Mouse (Mus musculus) limb, embryonic 14.5 days (tissue): ENCODE data around the gene Cypt2. TPM values are rescaled to one million over a fixed set of nuclear protein-coding genes. Genes with fewer than 3 reads are reported as not detected.
"Not testable (repeated sequence)": the region's sequence is repeated elsewhere in the genome, so short reads cannot be mapped to it uniquely, and the experiment has no call there.

ENCODE experiments used
- ATAC-seq: fragments of 200-750 bp; cut with Nextera tagmentation; 2 replicates; pipeline ENCODE4 v1.8.0; 2017; ENCODE audit warnings: low read depth, moderate number of reproducible peaks, moderate TSS enrichment; ENCODE audit not compliant: low FRiP score
- DNase-seq: peaks from one replicate; pipeline ENCODE4 v3.0.0-alpha.2; 2015; ENCODE audit warnings: low spot score
- H3K27ac ChIP-seq: fragments of 300-500 bp; sonication (generic); replicated peaks from 2 replicates; pipeline ENCODE4 v1.5.1; 2014; ENCODE audit warnings: low read depth, mild to moderate bottlenecking, low read length, moderate library complexity, mixed read lengths
- H3K27me3 ChIP-seq: fragments of 300-500 bp; sonication (generic); 2 replicates; pipeline ENCODE4 v1.6.1; 2014; ENCODE audit warnings: low read length, mixed read lengths; ENCODE audit not compliant: control insufficient read depth, insufficient read depth
- H3K36me3 ChIP-seq: fragments of 300-500 bp; sonication (generic); 2 replicates; pipeline ENCODE4 v1.6.1; 2014; ENCODE audit warnings: mild to moderate bottlenecking, low read length, moderate library complexity, mixed read lengths; ENCODE audit not compliant: control insufficient read depth, insufficient read depth
- H3K4me1 ChIP-seq: fragments of 300-500 bp; sonication (generic); 2 replicates; pipeline ENCODE4 v1.6.1; 2014; ENCODE audit warnings: antibody characterized with exemption, low read length, mixed read lengths; ENCODE audit not compliant: control insufficient read depth, insufficient read depth
- H3K4me2 ChIP-seq: fragments of 300-500 bp; sonication (generic); replicated peaks from 2 replicates; pipeline ENCODE4 v1.6.1; 2014; ENCODE audit warnings: low read depth, mild to moderate bottlenecking, low read length, moderate library complexity; ENCODE audit not compliant: severe bottlenecking
- H3K4me3 ChIP-seq: fragments of 300-500 bp; sonication (generic); replicated peaks from 2 replicates; pipeline ENCODE4 v1.5.1; 2014; ENCODE audit warnings: low read length
- H3K9ac ChIP-seq: fragments of 300-500 bp; sonication (generic); 2 replicates; pipeline ENCODE4 v1.6.1; 2014; ENCODE audit warnings: mild to moderate bottlenecking, low read depth, low read length, moderate library complexity; ENCODE audit not compliant: severe bottlenecking
- H3K9me3 ChIP-seq: fragments of 300-500 bp; sonication (generic); 2 replicates; pipeline ENCODE4 v1.6.1; 2016; ENCODE audit warnings: low read length; ENCODE audit not compliant: control insufficient read depth
- POLR2A ChIP-seq: fragments of 200-500 bp; IDR thresholded peaks from 2 replicates; pipeline ENCODE4 v1.8.0; 2012; ENCODE audit warnings: inconsistent platforms, mild to moderate bottlenecking, moderate library complexity, borderline replicate concordance; ENCODE audit not compliant: insufficient read depth, insufficient read length; ENCODE audit errors: extremely low read depth
- WGBS: fragments of 180-500 bp; shearing (Covaris S2); extraction: QIAGEN DNeasy Blood & Tissue Kit; methylation state at CpG from one replicate; pipeline ENCODE4 v1.1.7; 2014; 5-methylcytosine and 5-hydroxymethylcytosine counted together
- polyA plus RNA-seq, 2 experiments: library from polyadenylated mRNA; depleted of rRNA in 1 of 2; stranded (reverse) in 1 of 2; unstranded in 1 of 2; fragments of >200 nt; fragmentation: Nextera tagmentation in 1 of 2; extraction: Ambion mirVana in 1 of 2; gene quantifications; 2 replicates each; pipeline versions ENCODE4 v1.2.1 to v1.2.3; 2012 to 2014

Cypt2 gene
- polyA plus RNA-seq (2012; rRNA removed): not detected in 2 replicates
- polyA plus RNA-seq (2014; fragmentation: Nextera tagmentation; extraction: Ambion mirVana): not detected in 2 replicates

DNA sequence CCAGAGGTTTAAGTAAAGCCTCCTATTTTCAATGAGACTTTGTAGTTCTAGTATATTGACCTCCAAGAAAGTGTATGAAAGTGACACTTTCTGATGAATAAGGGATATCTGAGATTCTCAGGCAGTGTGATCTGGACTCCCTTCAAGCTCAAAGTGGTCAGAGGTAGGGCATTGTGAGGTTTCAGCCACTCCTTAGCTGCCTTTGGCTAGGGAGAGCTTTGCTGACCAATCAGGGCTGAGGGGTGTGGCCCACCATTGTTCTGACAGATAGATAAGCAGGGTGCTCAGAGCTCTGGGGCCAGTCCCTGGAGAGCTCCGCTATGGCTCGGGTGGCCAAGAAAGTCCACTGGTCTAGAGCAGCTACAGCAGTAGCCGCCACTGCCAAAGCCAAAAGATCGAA is at the start of gene Cypt2:
TSS of gene Cypt2 (plus strand) at position 301 of the 400 bp plus-strand sequence.
- H3K4me3 ChIP-seq, DNase-seq, H3K27me3 ChIP-seq, H3K27ac ChIP-seq, ATAC-seq, H3K9ac ChIP-seq, H3K4me1 ChIP-seq, H3K9me3 ChIP-seq, H3K4me2 ChIP-seq, H3K36me3 ChIP-seq: not testable (repeated sequence)
- 83% methylated on average over 4 of the region's 4 CpGs for WGBS

DNA sequence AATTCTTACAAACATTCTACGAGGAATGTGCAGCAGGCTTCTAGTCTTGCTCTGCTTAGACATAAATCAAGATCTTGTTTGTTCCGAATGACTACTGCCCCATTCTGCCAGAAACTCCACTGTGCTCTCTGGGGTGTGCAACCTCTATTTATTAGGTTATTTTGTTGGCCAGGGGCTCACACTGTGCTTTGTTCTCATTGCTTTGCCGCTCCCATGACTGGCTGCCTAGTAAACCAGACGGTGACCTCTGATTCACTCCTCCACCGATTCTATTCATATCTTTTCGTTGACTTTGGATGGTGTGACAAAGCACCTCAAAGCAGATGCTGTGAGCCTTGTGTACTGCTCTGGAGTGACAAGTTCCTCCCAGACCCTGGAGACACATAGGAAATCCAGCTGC is 46.7 kb downstream of the Cypt2 start:
- H3K27me3 ChIP-seq: no peaks in the 10 kb centered on the region
- no peaks in the 10 kb centered on the region for H3K36me3 ChIP-seq
- H3K4me2 ChIP-seq: no peak overlapping the region
- H3K27ac ChIP-seq: no peak overlapping the region
- no peak overlapping the region for H3K4me3 ChIP-seq
- WGBS: 74% methylated on average over 6 of the region's 6 CpGs
- no peak overlapping the region for H3K9ac ChIP-seq
- DNase-seq: no peak
- ATAC-seq: no peak
- no peaks in the 10 kb centered on the region for H3K4me1 ChIP-seq
- H3K9me3 ChIP-seq: no peaks in the 10 kb centered on the region
- no peak for TF ChIP-seq POLR2A
